Mouse (Mus musculus): ENCODE data around the gene Mical2. TPM values are rescaled to one million over a fixed set of nuclear protein-coding genes. Genes with fewer than 3 reads are reported as not detected.

Gene Mical2
- total and polyA plus RNA-seq, 3 experiments = not detected

DNA sequence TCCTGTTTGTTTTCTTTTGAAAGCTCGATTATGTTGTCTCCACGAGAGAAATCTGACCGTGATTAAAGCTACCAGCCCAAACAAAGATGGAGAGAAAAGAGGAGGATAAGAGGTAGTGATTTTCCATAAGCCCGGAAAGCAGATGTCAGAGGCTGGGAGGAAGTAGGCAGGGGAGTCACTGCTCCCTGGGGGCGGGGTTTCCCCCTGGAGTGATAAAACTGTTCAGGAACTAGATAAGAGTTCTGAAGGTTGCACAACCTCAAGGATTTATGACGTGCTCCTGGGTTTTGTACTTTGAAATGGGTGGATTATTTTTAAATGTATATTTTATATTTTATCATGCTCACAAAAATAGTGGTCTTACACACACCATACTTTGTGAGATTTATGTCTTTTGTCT lies 8.4 kb upstream of the Mical2 start:
- H3K27me3 ChIP-seq (ENCODE audit: control insufficient read depth in 1 of 2, insufficient read depth in 2 of 2, low read length in 2 of 2) = no peaks in the 10 kb centered on the region
- no peaks in the 10 kb centered on the region for H3K4me1 ChIP-seq (ENCODE audit: control insufficient read depth in 1 of 2, insufficient read depth in 2 of 2, low read length in 2 of 2)
- no peak for DNase-seq (ENCODE audit: low read depth, low spot score)
- H3K9me3 ChIP-seq (replicated peaks; ENCODE audit: insufficient read depth, low read length) = no peaks in the 10 kb centered on the region
- no peak overlapping the region for H3K9ac ChIP-seq (ENCODE audit: control insufficient read depth, low read depth, low read length, poor library complexity, severe bottlenecking)
- H3K27ac ChIP-seq (ENCODE audit: control insufficient read depth, low read depth, low read length) = no peak overlapping the region
- no peaks in the 10 kb centered on the region for H3K79me2 ChIP-seq (ENCODE audit: control insufficient read depth, insufficient read depth, low read length, poor library complexity)
- H3K36me3 ChIP-seq (ENCODE audit: control insufficient read depth in 1 of 2, insufficient read depth in 2 of 2, low read length in 2 of 2) = no peaks in the 10 kb centered on the region
- H3K4me3 ChIP-seq (ENCODE audit: control insufficient read depth in 1 of 2, insufficient read depth in 1 of 2, low read depth in 2 of 2, low read length in 2 of 2) = no peak overlapping the region
- no peak for TF ChIP-seq EP300 (IDR thresholded peaks at IDR 0.05; ENCODE audit: low read depth in 1 of 2, low read length in 2 of 2)
- TF ChIP-seq NELFE (IDR thresholded peaks at IDR 0.05; ENCODE audit: low read depth, low read length) = no peak

DNA sequence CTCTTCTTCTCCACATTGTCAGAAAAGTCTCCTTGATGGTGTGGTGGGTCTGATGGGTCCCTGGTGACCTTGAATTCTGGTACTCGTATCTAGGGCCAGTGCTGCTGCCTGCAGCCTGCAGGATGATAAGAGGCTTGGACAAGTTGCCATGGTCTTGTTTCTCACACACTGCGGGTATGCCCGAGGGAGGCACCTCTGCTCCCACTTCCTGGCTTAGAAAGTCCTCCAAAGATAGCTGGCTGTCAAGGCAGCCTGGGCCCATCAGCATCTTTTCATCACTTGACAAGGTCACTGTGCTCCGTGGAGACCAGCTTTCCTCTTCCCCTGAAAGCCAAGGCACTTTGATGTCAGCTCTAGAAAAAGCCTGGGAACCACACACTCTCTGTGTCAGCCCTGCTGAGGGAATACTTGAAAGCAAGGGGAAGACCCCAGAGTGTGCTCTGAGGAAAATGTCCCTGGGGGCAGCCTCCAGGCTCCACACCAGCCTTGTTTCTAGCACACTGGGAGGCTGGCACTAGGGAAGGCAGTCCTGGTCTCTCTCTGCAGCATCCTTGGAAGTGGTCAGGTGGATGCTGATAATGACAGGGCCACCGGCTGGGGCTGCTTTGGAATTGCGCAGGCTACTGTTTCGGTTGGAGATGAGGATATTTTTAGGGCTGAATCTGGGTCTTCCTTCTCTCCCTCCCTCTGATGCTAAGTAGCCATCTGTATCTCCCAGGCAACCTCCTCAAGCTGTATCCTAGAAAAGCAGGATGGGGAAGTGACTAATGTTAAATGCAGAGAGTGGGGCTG lies 2.7 kb upstream of the Mical2 start:
- Histone ChIP-seq H3K79me2 (ENCODE audit: control insufficient read depth, insufficient read depth, low read length, poor library complexity) (no peaks in the 10 kb centered on the region), H3K27ac (ENCODE audit: control insufficient read depth, low read depth, low read length) (no peak overlapping the region), H3K27me3 (ENCODE audit: control insufficient read depth in 1 of 2, insufficient read depth in 2 of 2, low read length in 2 of 2) (no peaks in the 10 kb centered on the region; a peak in 1 of 4 replicates), H3K4me3 (ENCODE audit: control insufficient read depth in 1 of 2, insufficient read depth in 1 of 2, low read depth in 2 of 2, low read length in 2 of 2) (no peak overlapping the region), H3K9ac (ENCODE audit: control insufficient read depth, low read depth, low read length, poor library complexity, severe bottlenecking) (no peak overlapping the region), H3K4me1 (ENCODE audit: control insufficient read depth in 1 of 2, insufficient read depth in 2 of 2, low read length in 2 of 2) (no peaks in the 10 kb centered on the region), H3K9me3 (replicated peaks; ENCODE audit: insufficient read depth, low read length) (no peaks in the 10 kb centered on the region), H3K36me3 (ENCODE audit: control insufficient read depth in 1 of 2, insufficient read depth in 2 of 2, low read length in 2 of 2) (no peaks in the 10 kb centered on the region)
- no peak for TF ChIP-seq MAFK (IDR thresholded peaks at IDR 0.05; ENCODE audit: borderline replicate concordance, low read depth, low read length)
- TF ChIP-seq USF1 (IDR thresholded peaks at IDR 0.05; ENCODE audit: low read depth, low read length) = no peak
- no peak for TF ChIP-seq BHLHE40 (IDR thresholded peaks at IDR 0.05; ENCODE audit: borderline replicate concordance, low read depth, low read length)
- TF ChIP-seq NELFE (IDR thresholded peaks at IDR 0.05; ENCODE audit: low read depth, low read length) = no peak
- no peak for TF ChIP-seq MAX (IDR thresholded peaks at IDR 0.05; ENCODE audit: low read length)
- no peak for TF ChIP-seq ZMIZ1 (IDR thresholded peaks at IDR 0.05; ENCODE audit: low read depth, low read length)
- no peak for TF ChIP-seq ETS1 (IDR thresholded peaks at IDR 0.05; ENCODE audit: low read depth, low read length)
- TF ChIP-seq GABPA (IDR thresholded peaks at IDR 0.05; ENCODE audit: low read depth, low read length) = no peak
- no peak for TF ChIP-seq ZC3H11A (IDR thresholded peaks at IDR 0.05; ENCODE audit: low read depth, low read length)
- no peak for TF ChIP-seq UBTF (IDR thresholded peaks at IDR 0.05; ENCODE audit: borderline replicate concordance, insufficient read depth, low read depth, low read length)
- TF ChIP-seq ZNF384 (IDR thresholded peaks at IDR 0.05; ENCODE audit: low read depth, low read length) = no peak
- no peak for TF ChIP-seq ZKSCAN1 (IDR thresholded peaks at IDR 0.05; ENCODE audit: low read depth, low read length)
- TF ChIP-seq CHD1 (IDR thresholded peaks at IDR 0.05; ENCODE audit: low read depth, low read length) = no peak
- TF ChIP-seq USF2 (IDR thresholded peaks at IDR 0.05; ENCODE audit: borderline replicate concordance in 1 of 2, insufficient read depth in 1 of 2, low read depth in 1 of 2, low read length in 2 of 2) = no peak
- TF ChIP-seq E2F4 (IDR thresholded peaks at IDR 0.05; ENCODE audit: borderline replicate concordance, low read depth, low read length) = no peak
- no peak for TF ChIP-seq TCF12 (IDR thresholded peaks at IDR 0.05; ENCODE audit: low read depth, low read length)
- DNase-seq (ENCODE audit: low read depth, low spot score) = no peak
